In genomic region chr1:118772261-118772660, GRCm38 (mm10) we compare ENCODE assay signal across 9 mouse cellular contexts.
A peak's percentile ranks its signal among the peaks of the same experiment; 100 is the strongest.
DNase-seq lines count a peak whose midpoint lies in the region; ATAC-seq and TF ChIP-seq lines count a peak whose summit lies in the region.
"Had no signal": no experiment of that assay in that cellular context is flagged by ENCODE, and none has a peak within 500 bp of the region (broad histone marks: within the 10 kb centered on the region; RNA-seq: fewer than 3 reads in every experiment).

No protein-coding gene starts in this region.

- DNase-seq in 3T3-L1 (ENCODE audit: low read depth, low spot score) (peak; percentile 63), ES-E14 (ENCODE audit: low read depth, low spot score) (peak; percentile 89)
- peak; percentile 38 to 52 for DNase-seq in cerebellum, adult 18-20 months
- peak; percentile 70 to 88 for DNase-seq in gastrocnemius, adult 8-10 months (ENCODE audit: low spot score in 2 of 2)
- DNase-seq in lung, adult 2 months, result peak; percentile 63
- peak; percentile 58 for DNase-seq in right cerebral cortex, postnatal 4 days

- no peak for TF ChIP-seq POLR2A in lung, adult 2 months (IDR thresholded peaks at IDR 0.05; ENCODE audit: borderline replicate concordance, extremely low read depth, low read depth, low read length)

- no peaks in the 10 kb centered on the region for H3K9me3 ChIP-seq in ES-E14 (ENCODE audit: control insufficient read depth, insufficient read depth, low read depth, low read length)
- no peaks in the 10 kb centered on the region for H3K9me3 ChIP-seq in kidney, embryonic 14.5 days (ENCODE audit: control insufficient read depth, low read length)
- H3K9me3 ChIP-seq: heart, embryonic 13.5 days had no signal

- peak; percentile 18 for ATAC-seq in kidney, embryonic 14.5 days (ENCODE audit: low FRiP score, low TSS enrichment)
- ATAC-seq in inflammation-experienced regulatory T-cells, adult 6 months, result no peak

- peak; percentile 75 for TF ChIP-seq CTCF in lung, adult 2 months (IDR thresholded peaks at IDR 0.05; ENCODE audit: insufficient read depth, low read length)

- no peak overlapping the region for H3K4me2 ChIP-seq in kidney, embryonic 14.5 days (replicated peaks; ENCODE audit: low read depth, low read length)
- H3K4me2 ChIP-seq: heart, embryonic 13.5 days had no signal

- H3K4me3 ChIP-seq in ES-E14 (ENCODE audit: insufficient read depth in 1 of 2, low read depth in 1 of 2, low read length in 2 of 2, poor library complexity in 1 of 2, severe bottlenecking in 1 of 2), result no peak overlapping the region
- H3K4me3 ChIP-seq in kidney, embryonic 14.5 days (ENCODE audit: low read length), result no peak overlapping the region
- no peak overlapping the region for H3K4me3 ChIP-seq in lung, adult 2 months (replicated peaks; ENCODE audit: extremely low read depth, low read depth, low read length)
- H3K4me3 ChIP-seq: heart, embryonic 13.5 days had no signal

- no peak overlapping the region for H3K9ac ChIP-seq in ES-E14 (ENCODE audit: insufficient read depth, low read depth, low read length, poor library complexity, severe bottlenecking)
- H3K9ac ChIP-seq in kidney, embryonic 14.5 days (ENCODE audit: low read depth, low read length), result no peak overlapping the region
- H3K9ac ChIP-seq: heart, embryonic 13.5 days had no signal

- peaks cover 4% of the 10 kb centered on the region; the same call in 1 of the 2 replicates for H3K27me3 ChIP-seq in kidney, embryonic 14.5 days (ENCODE audit: control insufficient read depth, insufficient read depth, low read length)

- no peak overlapping the region for H3K27ac ChIP-seq in ES-E14 (ENCODE audit: insufficient read depth, low read depth, low read length, poor library complexity, severe bottlenecking)
- no peak overlapping the region for H3K27ac ChIP-seq in kidney, embryonic 14.5 days (ENCODE audit: low read depth, low read length)
- H3K27ac ChIP-seq: heart, embryonic 13.5 days had no signal

- WGBS in kidney, embryonic 14.5 days, result 12% methylated on average over 9 of the region's 9 CpGs
- WGBS in lung, adult 2 months, result 21% methylated on average over 9 of the region's 9 CpGs

- no peaks in the 10 kb centered on the region for H3K36me3 ChIP-seq in ES-E14 (ENCODE audit: control insufficient read depth, insufficient read depth, low read length, poor library complexity, severe bottlenecking)
- no peaks in the 10 kb centered on the region for H3K36me3 ChIP-seq in kidney, embryonic 14.5 days (ENCODE audit: control insufficient read depth, insufficient read depth, low read length)
- H3K36me3 ChIP-seq: heart, embryonic 13.5 days had no signal

- H3K4me1 ChIP-seq in ES-E14 (ENCODE audit: control insufficient read depth in 2 of 2, insufficient read depth in 2 of 2, low read length in 2 of 2, poor library complexity in 1 of 2), result no peaks in the 10 kb centered on the region
- peaks cover 10% of the 10 kb centered on the region for H3K4me1 ChIP-seq in kidney, embryonic 14.5 days (ENCODE audit: control insufficient read depth, insufficient read depth, low read length)
- no peaks in the 10 kb centered on the region for H3K4me1 ChIP-seq in lung, adult 2 months (ENCODE audit: control insufficient read depth, insufficient read depth, low read length)

- in situ Hi-C loops in ES-E14 (cut with MboI; ENCODE audit: low sequenced_read_pairs in 2 of 2, unreplicated experiment in 2 of 2), result loop anchor here in 1 of 2 experiments (10.0 kb wide), 1 partner anchor 313 kb away; no protein-coding TSS in a partner anchor

TF ChIP-seq in ES-E14, 5 proteins besides CTCF, POLR2A, EP300 and RAD21:
- peak; percentile 80 for TF ChIP-seq ZC3H11A (IDR thresholded peaks at IDR 0.05; ENCODE audit: borderline replicate concordance, low read depth, low read length)
- no peak for TF ChIP-seq ZNF384 (IDR thresholded peaks at IDR 0.05; ENCODE audit: low read depth, low read length)
